Mouse (Mus musculus) liver, embryonic 11.5 days (tissue): Measurements from ENCODE around the gene Mtx1. TPM values are rescaled to one million over a fixed set of nuclear protein-coding genes. Genes with fewer than 3 reads are reported as not detected.

Source experiments
- ATAC-seq: fragments of 200-750 bp; cut with Nextera tagmentation; replicated peaks from 2 replicates; pipeline ENCODE4 v1.8.0; 2017; ENCODE audit warnings: moderate number of reproducible peaks, mild to moderate bottlenecking, moderate TSS enrichment, moderate library complexity; ENCODE audit not compliant: low FRiP score
- DNase-seq: peaks from one replicate; pipeline ENCODE4 v3.0.0-alpha.2; 2017; ENCODE audit warnings: low spot score
- H3K27ac ChIP-seq: fragments of 300-500 bp; sonication (generic); 2 replicates; pipeline ENCODE4 v1.5.1; 2014; ENCODE audit warnings: mild to moderate bottlenecking, low read depth, low read length, control low read depth
- H3K27me3 ChIP-seq: fragments of 300-500 bp; sonication (generic); replicated peaks from 2 replicates; pipeline ENCODE4 v1.6.1; 2014; ENCODE audit warnings: low read length, mixed read lengths; ENCODE audit not compliant: control insufficient read depth, insufficient read depth
- H3K36me3 ChIP-seq: fragments of 300-500 bp; sonication (generic); 2 replicates; pipeline ENCODE4 v1.6.1; 2014; ENCODE audit warnings: mild to moderate bottlenecking, low read length, moderate library complexity, mixed read lengths; ENCODE audit not compliant: control insufficient read depth, insufficient read depth
- H3K4me1 ChIP-seq: fragments of 300-500 bp; sonication (generic); replicated peaks from 2 replicates; pipeline ENCODE4 v1.6.1; 2014; ENCODE audit warnings: low read length, mixed read lengths; ENCODE audit not compliant: control insufficient read depth, insufficient read depth
- H3K4me2 ChIP-seq: fragments of 300-500 bp; sonication (generic); 2 replicates; pipeline ENCODE4 v1.6.1; 2014; ENCODE audit warnings: mild to moderate bottlenecking, control low read depth, moderate library complexity
- H3K4me3 ChIP-seq: fragments of 300-500 bp; sonication (generic); 2 replicates; pipeline ENCODE4 v1.5.1; 2014; ENCODE audit warnings: low read depth, low read length, control low read depth
- H3K9ac ChIP-seq: fragments of 300-500 bp; sonication (generic); 2 replicates; pipeline ENCODE4 v1.6.1; 2014; ENCODE audit warnings: low read depth, low read length, control low read depth
- H3K9me3 ChIP-seq: fragments of 300-500 bp; sonication (generic); 2 replicates; pipeline ENCODE4 v1.6.1; 2016; ENCODE audit warnings: low read length, inconsistent platforms, mixed read lengths; ENCODE audit not compliant: control insufficient read depth
- WGBS: fragments of 180-500 bp; shearing (Covaris S2); extraction: QIAGEN DNeasy Blood & Tissue Kit; methylation state at CpG from one replicate; pipeline ENCODE4 v1.1.7; 2014; 5-methylcytosine and 5-hydroxymethylcytosine counted together
- polyA plus RNA-seq: library from polyadenylated mRNA; unstranded; fragments of >200 nt; fragmentation: Nextera tagmentation; extraction: Ambion mirVana; gene quantifications from 2 replicates; pipeline ENCODE4 v1.2.1, GENCODE M21; 2014

Gene Mtx1
- polyA plus RNA-seq, 1 experiment from 2014 or later = 219 TPM

DNA sequence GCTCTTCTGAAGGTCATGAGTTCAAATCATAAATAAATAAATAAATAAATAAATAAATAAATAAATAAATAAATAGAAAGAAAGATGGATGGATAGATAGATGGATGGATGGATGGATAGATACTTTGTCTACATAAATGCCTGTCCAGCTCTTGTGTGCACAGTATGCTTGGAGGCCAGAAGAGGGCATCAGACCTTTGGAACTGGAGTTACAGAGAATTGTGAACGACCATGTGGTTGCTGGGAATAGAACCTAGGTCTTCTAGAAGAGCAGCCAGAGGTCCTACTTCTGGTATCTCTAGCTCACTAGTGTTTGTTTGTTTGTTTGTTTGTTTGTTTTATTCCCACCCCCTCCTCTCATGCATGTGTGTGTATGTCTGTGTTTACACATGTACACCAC, 33.5 kb downstream of the Mtx1 start:
- Histone ChIP-seq H3K4me2 (no peak overlapping the region), H3K4me3 (no peak overlapping the region), H3K36me3 (no peaks in the 10 kb centered on the region), H3K9ac (no peak overlapping the region), H3K4me1 (peaks cover 9% of the 10 kb centered on the region), H3K27me3 (no peaks in the 10 kb centered on the region), H3K27ac (no peak overlapping the region), H3K9me3 (no peaks in the 10 kb centered on the region)
- 83% methylated on average over 1 of the region's 1 CpGs for WGBS
- ATAC-seq (no peak), DNase-seq (no peak)

DNA sequence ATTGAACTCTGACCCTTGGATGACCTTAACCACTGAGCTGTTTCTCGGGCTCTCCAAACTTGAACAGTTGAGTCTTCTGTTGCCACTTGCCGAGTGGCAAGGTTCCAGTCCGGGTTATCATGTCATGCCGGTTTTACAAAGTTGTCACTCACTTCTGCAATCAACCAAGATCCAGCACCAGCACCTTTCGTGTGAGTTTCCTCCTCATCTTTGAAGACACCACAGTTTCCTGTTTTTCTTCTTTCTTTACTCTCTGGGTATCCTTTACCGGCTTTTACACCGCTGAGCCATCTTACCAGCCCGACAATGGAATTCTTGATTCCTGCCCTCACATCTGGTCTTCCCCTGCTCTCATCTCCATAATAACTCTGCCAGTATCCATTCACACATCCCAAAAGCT, 36.5 kb downstream of the Mtx1 start:
- Histone ChIP-seq H3K9me3 (no peaks in the 10 kb centered on the region), H3K27me3 (no peaks in the 10 kb centered on the region), H3K9ac (no peak overlapping the region), H3K36me3 (no peaks in the 10 kb centered on the region), H3K4me3 (no peak overlapping the region), H3K4me1 (peaks cover 9% of the 10 kb centered on the region), H3K4me2 (no peak overlapping the region), H3K27ac (no peak overlapping the region)
- no peak for ATAC-seq
- no peak for DNase-seq
- WGBS = 43% methylated on average over 8 of the region's 8 CpGs

DNA sequence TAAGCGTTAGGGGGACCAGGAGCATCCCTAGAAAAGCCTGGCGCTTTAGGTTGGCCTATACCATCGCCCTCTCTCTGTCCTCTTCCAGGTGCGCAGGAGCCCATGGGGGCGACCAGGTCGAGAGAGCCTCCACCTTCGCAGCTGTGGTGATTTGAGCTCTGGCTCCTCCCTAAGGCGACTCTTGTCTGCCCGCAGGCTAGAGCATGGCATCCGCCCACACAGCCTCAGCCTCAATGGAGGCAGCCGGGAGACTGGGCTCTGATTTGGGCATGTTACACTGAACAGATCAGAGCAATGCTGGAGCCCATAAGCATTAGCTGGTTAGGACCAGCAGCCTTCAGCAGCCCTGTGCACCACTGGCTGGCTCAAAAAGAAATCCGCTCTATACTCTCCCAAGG, 38.4 kb downstream of the Mtx1 start:
- ATAC-seq (no peak), DNase-seq (no peak)
- Histone ChIP-seq H3K4me3 (no peak overlapping the region), H3K36me3 (no peaks in the 10 kb centered on the region), H3K4me2 (no peak overlapping the region), H3K9me3 (no peaks in the 10 kb centered on the region), H3K9ac (no peak overlapping the region), H3K4me1 (peaks cover 22% of the 10 kb centered on the region), H3K27ac (no peak overlapping the region), H3K27me3 (no peaks in the 10 kb centered on the region)
- 78% methylated on average over 12 of the region's 12 CpGs for WGBS

DNA sequence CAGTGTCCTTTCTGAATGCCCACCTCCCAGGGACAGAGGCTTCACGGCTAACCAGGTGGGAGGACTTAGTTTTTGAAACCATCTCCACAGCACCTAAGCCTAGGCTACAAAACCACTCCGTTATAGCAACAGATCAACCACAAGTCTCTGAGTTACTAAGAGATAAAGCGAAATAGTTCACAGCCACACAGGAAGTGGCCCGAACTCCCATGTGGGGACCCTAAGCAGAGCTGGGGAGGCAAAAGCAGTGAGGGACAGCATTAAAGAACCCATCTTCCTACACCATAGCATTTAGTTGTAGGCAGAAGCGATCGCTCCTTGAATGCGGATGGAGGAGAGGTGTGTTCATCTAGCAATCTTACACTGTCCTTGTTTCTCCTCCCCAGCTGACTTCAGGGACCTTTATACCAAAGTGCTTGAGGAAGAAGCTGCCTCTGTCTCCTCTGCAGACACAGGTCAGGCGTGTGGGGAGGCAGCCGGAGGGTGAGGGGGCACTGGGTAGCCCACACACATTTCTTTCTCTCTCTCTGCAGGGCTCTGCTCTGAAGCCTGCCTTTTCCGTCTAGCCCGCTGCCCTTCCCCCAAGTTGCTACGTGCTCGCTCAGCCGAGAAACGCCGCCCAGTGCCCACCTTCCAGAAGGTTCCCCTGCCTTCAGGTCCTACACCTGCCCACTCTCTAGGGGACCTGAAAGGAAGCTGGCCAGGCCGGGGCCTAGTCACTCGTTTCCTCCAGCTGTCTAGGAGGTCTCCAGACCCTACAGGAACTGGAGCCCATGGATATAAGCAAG, 39.0 kb downstream of the Mtx1 start:
- Histone ChIP-seq H3K27me3 (no peaks in the 10 kb centered on the region), H3K27ac (no peak overlapping the region), H3K4me2 (0 out of 2 replicates have a peak overlapping the region, but pooled peaks have one; percentile 19), H3K9ac (0 out of 2 replicates have a peak overlapping the region, but pooled peaks have one; percentile 9), H3K9me3 (no peaks in the 10 kb centered on the region), H3K4me3 (no peak overlapping the region), H3K36me3 (no peaks in the 10 kb centered on the region), H3K4me1 (peaks cover 26% of the 10 kb centered on the region)
- WGBS = 64% methylated on average over 18 of the region's 18 CpGs
- ATAC-seq (no peak), DNase-seq (no peak)

DNA sequence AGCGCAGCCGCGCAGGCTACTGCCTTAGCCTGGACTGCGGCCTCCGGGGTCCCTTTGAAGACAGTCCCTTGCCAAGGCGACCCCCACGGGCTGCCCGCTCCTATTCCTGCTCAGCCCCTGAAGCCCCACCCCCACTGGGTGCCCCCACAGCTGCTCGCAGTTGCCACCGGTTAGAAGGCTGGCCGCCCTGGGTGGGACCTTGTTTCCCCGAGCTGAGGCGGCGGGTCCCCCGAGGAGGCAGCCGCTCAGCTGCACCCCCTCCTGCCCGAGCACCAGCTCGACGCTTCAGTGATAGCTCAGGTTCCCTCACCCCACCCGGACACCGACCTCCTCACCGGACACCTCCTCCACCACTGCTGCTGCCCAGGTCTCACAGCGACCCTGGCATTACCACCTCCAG, 39.7 kb downstream of the Mtx1 start:
- H3K27me3 ChIP-seq = no peaks in the 10 kb centered on the region
- no peak overlapping the region for H3K27ac ChIP-seq
- ATAC-seq (no peak), DNase-seq (no peak)
- peak overlapping the region; percentile 19; the same call in 1 of the 2 replicates for H3K4me2 ChIP-seq
- H3K4me1 ChIP-seq = peaks cover 32% of the 10 kb centered on the region
- H3K36me3 ChIP-seq = peaks cover 1% of the 10 kb centered on the region; the same call in 1 of the 2 replicates
- H3K9me3 ChIP-seq = no peaks in the 10 kb centered on the region
- H3K9ac ChIP-seq = 0 out of 2 replicates have a peak overlapping the region, but pooled peaks have one; percentile 9
- 47% methylated on average over 23 of the region's 23 CpGs for WGBS
- no peak overlapping the region for H3K4me3 ChIP-seq

DNA sequence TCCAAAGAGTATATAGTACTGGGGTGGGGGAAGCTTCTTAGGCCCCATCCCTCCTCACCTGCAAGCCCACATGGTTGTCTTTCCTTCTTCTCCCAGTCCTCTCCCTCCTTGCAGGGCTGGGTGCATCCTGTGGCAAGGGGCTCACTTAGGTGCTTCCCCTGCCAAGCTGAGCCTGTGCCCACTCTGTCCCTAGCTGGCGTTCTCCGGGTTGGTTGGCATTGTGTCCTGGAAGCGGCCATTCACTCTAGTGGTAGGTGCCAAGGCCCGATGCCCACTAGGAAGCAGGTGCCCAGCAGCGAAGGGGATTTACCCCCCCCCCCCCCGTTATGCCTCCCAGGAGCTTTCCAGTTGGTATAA, 43.0 kb downstream of the Mtx1 start:
- peaks cover 35% of the 10 kb centered on the region for H3K4me1 ChIP-seq
- H3K9ac ChIP-seq = peak overlapping the region; percentile 73
- WGBS = 78% methylated on average over 6 of the region's 6 CpGs
- no peaks in the 10 kb centered on the region for H3K27me3 ChIP-seq
- no peaks in the 10 kb centered on the region for H3K9me3 ChIP-seq
- peak overlapping the region; percentile 97 for H3K4me2 ChIP-seq
- ATAC-seq (no peak), DNase-seq (no peak)
- peak overlapping the region; percentile 58 for H3K4me3 ChIP-seq
- H3K27ac ChIP-seq = no peak overlapping the region
- H3K36me3 ChIP-seq = peaks cover 31% of the 10 kb centered on the region

DNA sequence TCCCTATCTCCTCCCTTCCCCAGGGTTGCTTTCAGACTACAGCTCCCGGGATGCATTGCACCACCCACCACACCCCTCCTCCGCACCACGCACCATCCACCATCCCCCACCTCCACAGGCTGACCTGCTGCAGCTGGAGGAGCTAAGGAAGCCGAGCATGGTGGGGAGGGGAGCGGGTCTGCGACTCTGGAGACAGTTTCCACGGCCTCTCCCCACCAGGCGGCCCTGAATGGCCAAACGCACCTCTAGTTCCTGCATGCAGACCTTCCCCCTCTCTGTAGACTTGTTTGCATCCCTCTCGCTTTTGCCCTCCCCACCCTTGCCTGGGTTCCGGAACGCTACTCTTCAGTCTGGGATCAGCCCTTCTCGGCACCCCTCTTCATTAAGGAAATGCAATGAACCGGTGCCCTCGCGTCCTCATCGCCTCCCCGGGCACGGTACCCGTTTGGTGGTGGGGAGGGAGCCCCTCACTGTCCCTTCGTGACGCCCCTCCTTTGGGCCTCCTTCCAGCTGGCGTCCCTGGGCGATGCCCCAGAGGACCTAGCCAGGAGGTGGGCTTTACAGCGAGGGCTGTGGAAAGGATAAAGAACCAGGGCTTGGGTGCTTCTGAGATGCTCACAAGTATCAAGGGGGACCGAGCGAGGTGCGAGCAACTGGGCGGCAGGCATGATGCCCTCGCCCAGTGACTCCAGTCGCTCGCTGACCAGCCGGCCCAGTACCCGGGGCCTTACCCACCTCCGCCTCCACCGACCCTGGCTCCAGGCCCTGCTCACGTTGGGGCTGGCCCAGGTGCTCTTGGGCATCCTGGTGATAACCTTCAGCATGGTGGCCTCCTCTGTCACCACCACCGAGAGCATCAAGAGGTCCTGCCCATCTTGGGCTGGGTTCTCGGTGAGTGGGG, 43.6 kb downstream of the Mtx1 start, which contains the start of gene Fam189b:
TSS of gene Fam189b (plus strand) at position 86 of the 901 bp plus-strand sequence.
- Histone ChIP-seq H3K36me3 (peaks cover 31% of the 10 kb centered on the region), H3K4me3 (peak within 1 kb of the TSS; percentile 58), H3K27ac (peak within 1 kb of the TSS; percentile 60), H3K9ac (peak within 1 kb of the TSS; percentile 73), H3K9me3 (no peaks in the 10 kb centered on the region), H3K4me2 (peak within 1 kb of the TSS; percentile 97), H3K4me1 (peaks cover 41% of the 10 kb centered on the region), H3K27me3 (no peaks in the 10 kb centered on the region)
- peak; percentile 93 for ATAC-seq
- DNase-seq = peak; percentile 85
- WGBS = 19% methylated on average over 39 of the region's 39 CpGs

DNA sequence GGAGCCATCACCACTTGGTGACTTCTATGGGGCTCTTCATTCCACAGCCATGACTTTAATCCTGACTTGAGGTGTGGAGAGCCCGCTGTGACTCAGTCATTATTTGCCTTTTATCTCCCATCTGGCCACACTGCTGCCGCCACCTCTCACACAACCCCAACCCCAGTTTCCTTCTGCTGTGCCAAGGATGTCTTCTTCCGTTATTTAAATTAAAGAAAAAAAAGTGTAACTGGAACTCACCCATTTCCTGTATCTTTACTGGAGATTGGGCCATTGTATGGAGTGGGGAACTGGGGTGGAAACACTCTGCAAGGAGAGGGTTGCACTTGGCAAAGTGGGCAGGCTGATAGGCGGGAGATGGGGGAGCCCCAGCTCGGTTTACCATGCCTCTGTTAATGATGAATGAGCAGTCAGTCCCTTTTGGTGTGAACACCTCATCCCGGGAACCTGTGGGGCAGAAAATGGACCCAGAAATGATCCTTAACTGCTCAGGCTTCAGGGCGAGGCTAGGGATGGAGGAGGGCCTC, 44.3 kb downstream of the Mtx1 start:
- peak overlapping the region; percentile 58 for H3K4me3 ChIP-seq
- DNase-seq (no peak), ATAC-seq (peak; percentile 13; the same call in 1 of the 2 replicates)
- peak overlapping the region; percentile 97 for H3K4me2 ChIP-seq
- H3K9ac ChIP-seq = peak overlapping the region; percentile 73
- no peaks in the 10 kb centered on the region for H3K9me3 ChIP-seq
- H3K27me3 ChIP-seq = no peaks in the 10 kb centered on the region
- peak overlapping the region; percentile 56 for H3K27ac ChIP-seq
- peaks cover 43% of the 10 kb centered on the region for H3K4me1 ChIP-seq
- 44% methylated on average over 7 of the region's 7 CpGs for WGBS
- H3K36me3 ChIP-seq = peaks cover 31% of the 10 kb centered on the region
